Mouse (Mus musculus) forebrain, embryonic 14.5 days (tissue): ENCODE data around the gene Klk5. TPM values are rescaled to one million over a fixed set of nuclear protein-coding genes. Genes with fewer than 3 reads are reported as not detected.

Source experiments
- ATAC-seq: fragments of 200-750 bp; cut with Nextera tagmentation; 2 replicates; pipeline ENCODE4 v1.8.0; 2017; ENCODE audit warnings: mild to moderate bottlenecking, moderate library complexity
- DNase-seq: peaks from one replicate; pipeline ENCODE4 v3.0.0-alpha.2; 2015; ENCODE audit warnings: low spot score
- H3K27ac ChIP-seq: fragments of 300-500 bp; sonication (generic); 2 replicates; pipeline ENCODE4 v1.5.1; 2014; ENCODE audit warnings: low read depth, mild to moderate bottlenecking, control low read depth, low read length, moderate library complexity
- H3K27me3 ChIP-seq: fragments of 300-500 bp; sonication (generic); replicated peaks from 2 replicates; pipeline ENCODE4 v1.6.1; 2014; ENCODE audit warnings: low read length, control low read depth, mixed read lengths; ENCODE audit not compliant: control insufficient read depth, insufficient read depth
- H3K36me3 ChIP-seq: fragments of 300-500 bp; sonication (generic); 2 replicates; pipeline ENCODE4 v1.6.1; 2014; ENCODE audit warnings: low read length, control low read depth; ENCODE audit not compliant: control insufficient read depth, insufficient read depth
- H3K4me1 ChIP-seq: fragments of 300-500 bp; sonication (generic); 2 replicates; pipeline ENCODE4 v1.6.1; 2014; ENCODE audit warnings: antibody characterized with exemption, low read length, control low read depth; ENCODE audit not compliant: control insufficient read depth, insufficient read depth
- H3K4me2 ChIP-seq: fragments of 300-500 bp; sonication (generic); 2 replicates; pipeline ENCODE4 v1.6.1; 2014; ENCODE audit warnings: mild to moderate bottlenecking, control low read depth, low read length
- H3K4me3 ChIP-seq: fragments of 300-500 bp; sonication (generic); 2 replicates; pipeline ENCODE4 v1.5.1; 2014; ENCODE audit warnings: low read depth, low read length, control low read depth
- H3K9ac ChIP-seq: fragments of 300-500 bp; sonication (generic); 2 replicates; pipeline ENCODE4 v1.6.1; 2014; ENCODE audit warnings: mild to moderate bottlenecking, low read length, control low read depth, moderate library complexity
- H3K9me3 ChIP-seq: fragments of 300-500 bp; sonication (generic); replicated peaks from 2 replicates; pipeline ENCODE4 v1.6.1; 2016; ENCODE audit warnings: low read length, control low read depth, mixed read lengths; ENCODE audit not compliant: control insufficient read depth
- WGBS: fragments of 180-500 bp; shearing (Covaris S2); extraction: QIAGEN DNeasy Blood & Tissue Kit; methylation state at CpG from one replicate; pipeline ENCODE4 v1.1.7; 2014; 5-methylcytosine and 5-hydroxymethylcytosine counted together
- polyA plus RNA-seq: library from polyadenylated mRNA; unstranded; fragments of >200 nt; fragmentation: Nextera tagmentation; extraction: Ambion mirVana; gene quantifications from 2 replicates; pipeline ENCODE4 v1.2.1, GENCODE M21; 2014

Klk5 gene
- not detected in 2 replicates for polyA plus RNA-seq

DNA sequence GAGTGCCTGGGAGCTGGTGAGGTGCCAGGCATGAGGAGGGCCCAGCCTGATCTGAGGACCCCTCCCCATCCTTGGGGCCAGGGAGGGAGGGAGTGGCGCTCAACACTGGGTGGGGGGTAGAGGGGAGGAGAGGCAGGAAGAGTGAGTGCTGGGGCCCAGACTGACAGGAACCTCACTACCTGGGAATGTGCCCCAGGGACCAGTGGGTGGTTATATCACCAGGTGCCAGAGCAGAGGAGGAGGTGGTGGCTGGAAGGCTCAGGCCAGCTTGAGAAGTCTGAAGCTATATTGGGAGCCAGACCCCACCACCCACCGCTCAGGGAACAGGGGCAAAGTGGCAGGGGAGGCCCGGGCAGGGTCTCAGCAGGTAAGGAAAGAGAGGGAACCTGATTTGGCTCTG, at the start of gene Klk5:
TSS of gene Klk5 (plus strand) at position 271 of the 400 bp plus-strand sequence.
- H3K4me1 ChIP-seq = no peaks in the 10 kb centered on the region
- H3K9ac ChIP-seq = no peak within 1 kb of the TSS
- no peaks in the 10 kb centered on the region for H3K9me3 ChIP-seq
- H3K4me2 ChIP-seq = no peak within 1 kb of the TSS
- WGBS = 65% methylated on average over 3 of the region's 3 CpGs
- H3K27ac ChIP-seq = no peak within 1 kb of the TSS
- ATAC-seq (no peak), DNase-seq (no peak)
- H3K27me3 ChIP-seq = no peaks in the 10 kb centered on the region
- H3K36me3 ChIP-seq = no peaks in the 10 kb centered on the region
- no peak within 1 kb of the TSS for H3K4me3 ChIP-seq

- Histone ChIP-seq H3K4me1 (no peaks in the 10 kb centered on the region; the same call in 1 of the 2 replicates), H3K27me3 (peaks cover 18% of the 10 kb centered on the region), H3K4me3 (peak overlapping the region; percentile 40), H3K9ac (peak overlapping the region; percentile 38; the same call in 1 of the 2 replicates), H3K9me3 (no peaks in the 10 kb centered on the region), H3K36me3 (no peaks in the 10 kb centered on the region), H3K4me2 (peak overlapping the region; percentile 60), H3K27ac (no peak overlapping the region)
- ATAC-seq = no peak
- WGBS = 8% methylated on average over 8 of the region's 8 CpGs
- no peak for DNase-seq
Measured at GRCm38 (mm10) chr7:43796355-43796754, 45.4 kb upstream of the Klk5 start.

DNA sequence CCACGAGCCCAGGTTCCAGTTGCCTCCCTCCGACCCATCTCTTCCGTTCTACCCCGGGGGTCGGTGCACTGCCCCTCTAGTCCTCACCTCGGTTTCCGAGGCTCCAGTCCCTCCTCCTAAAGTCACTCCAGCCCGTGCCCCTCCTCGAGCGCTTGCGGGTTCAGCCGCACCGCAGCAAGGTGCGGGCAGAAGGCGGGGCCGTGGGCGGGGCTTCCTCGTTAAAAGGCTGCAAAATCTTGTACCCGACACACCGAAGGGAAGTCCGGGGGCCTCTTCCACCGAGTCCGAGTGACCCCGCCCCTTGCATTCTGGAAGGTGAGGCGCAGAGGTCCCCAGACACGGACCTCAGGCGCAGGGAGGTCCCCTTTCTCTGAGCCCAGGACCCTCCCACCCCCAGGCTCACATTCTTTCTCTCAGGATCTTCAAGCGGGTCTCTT, 44.4 kb upstream of the Klk5 start, which contains the start of gene Klk8:
TSS of gene Klk8 (plus strand) at position 245 of the 437 bp plus-strand sequence.
- under 1% methylated on average over 28 of the region's 28 CpGs for WGBS
- Histone ChIP-seq H3K4me1 (no peaks in the 10 kb centered on the region; the same call in 1 of the 2 replicates), H3K9me3 (no peaks in the 10 kb centered on the region), H3K9ac (peak within 1 kb of the TSS; percentile 38), H3K4me3 (peak within 1 kb of the TSS; percentile 40), H3K36me3 (no peaks in the 10 kb centered on the region), H3K27me3 (peaks cover 18% of the 10 kb centered on the region), H3K27ac (no peak within 1 kb of the TSS), H3K4me2 (peak within 1 kb of the TSS; percentile 60)
- ATAC-seq = peak; percentile 32; the same call in 1 of the 2 replicates
- DNase-seq = no peak

- peaks cover 18% of the 10 kb centered on the region for H3K27me3 ChIP-seq
- H3K4me1 ChIP-seq = no peaks in the 10 kb centered on the region; the same call in 1 of the 2 replicates
- H3K4me2 ChIP-seq = peak overlapping the region; percentile 60
- peak overlapping the region; percentile 40 for H3K4me3 ChIP-seq
- peak; percentile 23; the same call in 1 of the 2 replicates for ATAC-seq
- H3K9me3 ChIP-seq = no peaks in the 10 kb centered on the region
- H3K36me3 ChIP-seq = no peaks in the 10 kb centered on the region
- 39% methylated on average over 13 of the region's 13 CpGs for WGBS
- H3K9ac ChIP-seq = no peak overlapping the region
- no peak overlapping the region for H3K27ac ChIP-seq
- no peak for DNase-seq
Measured at GRCm38 (mm10) chr7:43797844-43798462, 43.8 kb upstream of the Klk5 start.

DNA sequence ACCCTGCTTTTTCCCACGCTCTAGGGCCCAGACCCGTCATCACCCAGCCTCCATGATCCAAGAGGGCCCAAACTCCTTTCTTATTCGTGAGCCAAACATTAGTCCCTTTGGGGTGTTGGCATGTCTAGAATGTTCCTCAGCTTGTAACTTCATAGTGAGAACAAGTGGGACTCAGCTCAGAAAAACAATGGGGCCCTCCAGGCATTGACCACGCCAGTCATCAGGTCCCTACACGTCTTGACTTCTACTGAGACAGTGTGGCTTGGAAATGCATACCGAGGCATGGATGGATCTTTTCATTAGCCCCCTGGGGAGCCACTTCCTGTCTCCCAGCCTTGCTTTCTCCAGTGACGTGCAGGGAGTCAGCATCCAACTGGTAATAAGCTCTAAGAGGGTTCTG, 41.9 kb upstream of the Klk5 start:
- DNase-seq = no peak
- Histone ChIP-seq H3K4me1 (no peaks in the 10 kb centered on the region; the same call in 1 of the 2 replicates), H3K4me3 (no peak overlapping the region), H3K9me3 (no peaks in the 10 kb centered on the region), H3K27ac (no peak overlapping the region), H3K36me3 (no peaks in the 10 kb centered on the region), H3K9ac (no peak overlapping the region), H3K27me3 (peaks cover 18% of the 10 kb centered on the region), H3K4me2 (no peak overlapping the region)
- 78% methylated on average over 7 of the region's 7 CpGs for WGBS
- ATAC-seq = no peak

GRCm38 (mm10) chr7:43810994-43811393, 30.8 kb upstream of the Klk5 start, which contains the start of gene Klk7:
TSS of gene Klk7 (plus strand) at chr7:43811294.
- Histone ChIP-seq H3K36me3 (no peaks in the 10 kb centered on the region), H3K27me3 (no peaks in the 10 kb centered on the region), H3K4me1 (no peaks in the 10 kb centered on the region), H3K4me3 (no peak within 1 kb of the TSS), H3K4me2 (no peak within 1 kb of the TSS), H3K9me3 (no peaks in the 10 kb centered on the region), H3K9ac (no peak within 1 kb of the TSS), H3K27ac (no peak within 1 kb of the TSS)
- no peak for ATAC-seq
- WGBS = 56% methylated on average over 5 of the region's 5 CpGs
- no peak for DNase-seq

DNA sequence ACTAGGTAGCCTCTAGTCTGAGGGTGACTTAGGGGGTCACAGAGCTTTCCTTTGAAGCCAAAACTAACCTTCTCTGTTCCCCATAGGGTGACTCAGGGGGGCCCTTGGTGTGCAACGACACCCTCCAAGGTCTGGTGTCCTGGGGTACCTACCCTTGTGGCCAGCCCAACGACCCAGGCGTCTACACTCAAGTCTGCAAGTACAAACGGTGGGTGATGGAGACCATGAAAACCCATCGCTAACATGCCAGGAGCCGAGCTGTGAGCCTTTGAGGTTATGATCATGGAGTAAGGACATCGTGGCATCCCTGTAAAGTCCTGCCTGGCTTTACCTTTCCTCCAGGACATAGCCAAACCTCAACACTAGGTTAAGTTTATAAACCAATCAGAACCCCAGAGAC, 26.6 kb upstream of the Klk5 start:
- Histone ChIP-seq H3K4me2 (no peak overlapping the region), H3K27ac (no peak overlapping the region), H3K4me1 (no peaks in the 10 kb centered on the region), H3K9me3 (no peaks in the 10 kb centered on the region), H3K36me3 (no peaks in the 10 kb centered on the region), H3K4me3 (no peak overlapping the region), H3K27me3 (no peaks in the 10 kb centered on the region), H3K9ac (no peak overlapping the region)
- 93% methylated on average over 7 of the region's 7 CpGs for WGBS
- no peak for ATAC-seq
- DNase-seq = no peak

- Histone ChIP-seq H3K27me3 (no peaks in the 10 kb centered on the region), H3K9ac (no peak overlapping the region), H3K4me1 (no peaks in the 10 kb centered on the region), H3K4me2 (no peak overlapping the region), H3K4me3 (no peak overlapping the region), H3K9me3 (no peaks in the 10 kb centered on the region), H3K27ac (no peak overlapping the region), H3K36me3 (no peaks in the 10 kb centered on the region)
- DNase-seq (no peak), ATAC-seq (no peak)
Measured at GRCm38 (mm10) chr7:43816746-43817145, 25.0 kb upstream of the Klk5 start.

- 93% methylated on average over 7 of the region's 7 CpGs for WGBS
- Histone ChIP-seq H3K9me3 (no peaks in the 10 kb centered on the region), H3K36me3 (no peaks in the 10 kb centered on the region), H3K9ac (no peak overlapping the region), H3K4me3 (no peak overlapping the region), H3K4me1 (no peaks in the 10 kb centered on the region), H3K27ac (no peak overlapping the region), H3K4me2 (no peak overlapping the region), H3K27me3 (no peaks in the 10 kb centered on the region)
- ATAC-seq = no peak
- DNase-seq = no peak
Measured at GRCm38 (mm10) chr7:43821581-43821980, 20.2 kb upstream of the Klk5 start.
